ENCODE assay signal across 14 mouse cellular contexts in the genomic region with DNA sequence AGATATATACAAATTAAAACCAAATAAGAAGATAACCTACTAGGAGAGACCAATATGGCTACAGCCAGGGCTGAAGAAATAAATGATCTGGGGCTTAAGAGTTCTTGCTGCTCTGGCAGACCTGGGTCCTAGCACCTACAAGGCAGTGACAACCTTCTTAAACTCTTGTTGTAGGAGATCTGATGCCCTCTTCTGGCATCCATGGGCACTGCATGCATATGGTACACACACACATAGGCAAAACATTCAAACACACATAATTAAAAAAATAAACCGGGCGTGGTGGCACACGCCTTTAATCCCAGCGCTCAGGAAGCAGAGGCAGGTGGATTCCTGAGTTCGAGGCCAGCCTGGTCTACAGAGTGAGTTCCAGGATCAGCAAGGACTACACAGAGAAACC. TPM values are rescaled to one million over a fixed set of nuclear protein-coding genes. Genes with fewer than 3 reads are reported as not detected.
DNase-seq lines count a peak whose midpoint lies in the region; ATAC-seq and TF ChIP-seq lines count a peak whose summit lies in the region.
"Had no signal": no experiment of that assay in that cellular context is flagged by ENCODE, and none has a peak within 500 bp of the region (broad histone marks: within the 10 kb centered on the region; RNA-seq: fewer than 3 reads in every experiment).

No protein-coding gene starts in this region.

- no peak for TF ChIP-seq POLR2A in lung, adult 2 months (IDR thresholded peaks at IDR 0.05; ENCODE audit: borderline replicate concordance, extremely low read depth, low read depth, low read length)

- in situ Hi-C loops in ES-E14 (cut with MboI; ENCODE audit: low sequenced_read_pairs in 2 of 2, unreplicated experiment in 2 of 2): no loop called here

- no peak overlapping the region for H3K9ac ChIP-seq in lung, embryonic 14.5 days
- no peak overlapping the region for H3K9ac ChIP-seq in ES-E14 (ENCODE audit: insufficient read depth, low read depth, low read length, poor library complexity, severe bottlenecking)
- H3K9ac ChIP-seq: embryonic facial prominence, embryonic 13.5 days had no signal

- H3K9me3 ChIP-seq in lung, embryonic 14.5 days (ENCODE audit: low read depth, low read length): no peaks in the 10 kb centered on the region
- no peaks in the 10 kb centered on the region for H3K9me3 ChIP-seq in ES-E14 (ENCODE audit: control insufficient read depth, insufficient read depth, low read depth, low read length)
- H3K9me3 ChIP-seq: embryonic facial prominence, embryonic 13.5 days had no signal

- no peak overlapping the region for H3K4me2 ChIP-seq in lung, embryonic 14.5 days
- H3K4me2 ChIP-seq: embryonic facial prominence, embryonic 13.5 days had no signal

- 0 out of 2 replicates have a peak, but pooled peaks cover 3% of the 10 kb centered on the region for H3K4me1 ChIP-seq in lung, embryonic 14.5 days (ENCODE audit: insufficient read depth)
- H3K4me1 ChIP-seq in lung, adult 2 months (ENCODE audit: control insufficient read depth, insufficient read depth, low read length): peaks cover 2% of the 10 kb centered on the region; the same call in 1 of the 2 replicates
- peaks cover 0 to 3% of the 10 kb centered on the region in 2 experiments; a peak in 1 of 4 replicates for H3K4me1 ChIP-seq in ES-E14 (ENCODE audit: control insufficient read depth in 2 of 2, insufficient read depth in 2 of 2, low read length in 2 of 2, poor library complexity in 1 of 2)

- DNase-seq in cerebellum, postnatal 10 days: peak; percentile 13 to 28
- DNase-seq in cerebellum, adult 11-12 months: no peak
- DNase-seq in lung, embryonic 14.5 days: no peak
- no peak for DNase-seq in lung, adult 2 months
- DNase-seq in ES-E14 (ENCODE audit: low read depth, low spot score): peak; percentile 47
- DNase-seq in retina, embryonic 14.5 days (ENCODE audit: low spot score): peak; percentile 9
- DNase-seq in cerebellum, adult 8-10 months: no peak
- DNase-seq: adrenal gland, adult 2 months; heart, postnatal 4 days; kidney, adult 8-10 months; midbrain, embryonic 14.5 days; right cerebral cortex, postnatal 14 days had no signal

- no peaks in the 10 kb centered on the region for H3K36me3 ChIP-seq in lung, embryonic 14.5 days (ENCODE audit: insufficient read depth)
- no peaks in the 10 kb centered on the region for H3K36me3 ChIP-seq in ES-E14 (ENCODE audit: control insufficient read depth, insufficient read depth, low read length, poor library complexity, severe bottlenecking)
- H3K36me3 ChIP-seq: embryonic facial prominence, embryonic 13.5 days had no signal

- no peak for ATAC-seq in lung, embryonic 14.5 days (ENCODE audit: insufficient read depth)
- ATAC-seq in cerebellum, adult (ENCODE audit: insufficient number of reproducible peaks, low FRiP score, low TSS enrichment): no peak

- H3K4me3 ChIP-seq in lung, embryonic 14.5 days (ENCODE audit: low read depth, low read length): no peak overlapping the region
- no peak overlapping the region for H3K4me3 ChIP-seq in lung, adult 2 months (replicated peaks; ENCODE audit: extremely low read depth, low read depth, low read length)
- no peak overlapping the region for H3K4me3 ChIP-seq in ES-E14 (ENCODE audit: insufficient read depth in 1 of 2, low read depth in 1 of 2, low read length in 2 of 2, poor library complexity in 1 of 2, severe bottlenecking in 1 of 2)
- H3K4me3 ChIP-seq: embryonic facial prominence, embryonic 13.5 days had no signal

- TF ChIP-seq CTCF in lung, embryonic 14.5 days (IDR thresholded peaks at IDR 0.05; ENCODE audit: low read depth): peak; percentile 32; the same call in 1 of the 2 replicates
- no peak for TF ChIP-seq CTCF in lung, adult 2 months (IDR thresholded peaks at IDR 0.05; ENCODE audit: insufficient read depth, low read length)

- no peak overlapping the region for H3K27ac ChIP-seq in lung, embryonic 14.5 days (ENCODE audit: low read depth)
- H3K27ac ChIP-seq in ES-E14 (ENCODE audit: insufficient read depth, low read depth, low read length, poor library complexity, severe bottlenecking): no peak overlapping the region
- H3K27ac ChIP-seq: embryonic facial prominence, embryonic 13.5 days had no signal

- 86% methylated on average over 5 of the region's 5 CpGs for WGBS in lung, embryonic 14.5 days
- 90% methylated on average over 5 of the region's 5 CpGs for WGBS in lung, adult 2 months

- no peaks in the 10 kb centered on the region for H3K27me3 ChIP-seq in lung, embryonic 14.5 days (ENCODE audit: insufficient read depth, low read length)
- H3K27me3 ChIP-seq: embryonic facial prominence, embryonic 13.5 days had no signal

TF ChIP-seq in ES-E14, 5 proteins besides CTCF, POLR2A, EP300 and RAD21:
- TF ChIP-seq MAFK (IDR thresholded peaks at IDR 0.05; ENCODE audit: insufficient read depth, low read depth, low read length) (no peak), ZC3H11A (IDR thresholded peaks at IDR 0.05; ENCODE audit: borderline replicate concordance, low read depth, low read length) (no peak), ZNF384 (IDR thresholded peaks at IDR 0.05; ENCODE audit: low read depth, low read length) (0 out of 2 replicates have a peak, but pooled peaks have one; percentile 41)

RNA-seq across cellular contexts. Expression of gene Phactr4, which starts 2.5 kb away (rescaled TPM):
- 23.3 and 23.9 TPM in 2 replicates for polyA plus RNA-seq in lung, embryonic 14.5 days (2014; fragmentation: Nextera tagmentation; extraction: Ambion mirVana)
- 11.3 and 13.4 TPM in 2 replicates for polyA plus RNA-seq in lung, adult 2 months (2012; rRNA removed)
- total RNA-seq in ES-E14 (2012; rRNA removed): 4.0 and 7.8 TPM in 2 replicates

RNA-seq across cellular contexts. Expression of gene Med18, which starts 39.0 kb away (rescaled TPM):
- 20.0 and 20.1 TPM in 2 replicates for polyA plus RNA-seq in lung, embryonic 14.5 days (2014; fragmentation: Nextera tagmentation; extraction: Ambion mirVana)
- polyA plus RNA-seq in lung, adult 2 months (2012; rRNA removed): 2.9 and 4.3 TPM in 2 replicates
- 29.7 and 32.8 TPM in 2 replicates for total RNA-seq in ES-E14 (2012; rRNA removed)

Comparison
In these comparisons a context has a peak if more than half of its experiments do, and no peak if none do; other contexts are left out.
1. DNase-seq: peak in cerebellum, postnatal 10 days (2 of 2), ES-E14 (single experiment) and retina, embryonic 14.5 days (single experiment); none in cerebellum, adult 11-12 months (single experiment), lung, embryonic 14.5 days (single experiment), lung, adult 2 months (single experiment) and cerebellum, adult 8-10 months (single experiment).